Mouse (Mus musculus) kidney, adult 11 months (tissue): ENCODE measurements around the gene Tlr2.

Experiments used
- DNase-seq: peaks from one replicate; pipeline ENCODE4 v3.0.0; 2022

Tlr2 gene

DNA sequence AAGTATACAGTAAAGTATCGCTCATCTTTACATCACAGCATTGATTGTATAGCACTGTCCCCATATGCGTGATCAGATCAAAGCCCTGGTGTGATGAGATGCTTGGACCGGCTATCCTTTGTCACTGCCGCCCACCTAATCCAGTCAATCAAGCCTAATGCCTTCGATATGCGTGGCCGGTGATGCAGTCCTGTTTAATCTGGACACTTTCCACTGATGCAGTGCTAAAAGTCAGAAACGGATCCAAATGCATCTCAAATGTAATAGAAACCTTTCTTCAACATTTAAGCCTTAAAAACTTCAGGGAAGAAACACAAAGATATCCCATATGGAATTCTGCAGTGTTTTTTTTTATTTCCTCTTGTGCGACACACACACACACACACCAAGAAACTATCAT is 13.9 kb downstream of the Tlr2 start:
- DNase-seq: no peak

DNA sequence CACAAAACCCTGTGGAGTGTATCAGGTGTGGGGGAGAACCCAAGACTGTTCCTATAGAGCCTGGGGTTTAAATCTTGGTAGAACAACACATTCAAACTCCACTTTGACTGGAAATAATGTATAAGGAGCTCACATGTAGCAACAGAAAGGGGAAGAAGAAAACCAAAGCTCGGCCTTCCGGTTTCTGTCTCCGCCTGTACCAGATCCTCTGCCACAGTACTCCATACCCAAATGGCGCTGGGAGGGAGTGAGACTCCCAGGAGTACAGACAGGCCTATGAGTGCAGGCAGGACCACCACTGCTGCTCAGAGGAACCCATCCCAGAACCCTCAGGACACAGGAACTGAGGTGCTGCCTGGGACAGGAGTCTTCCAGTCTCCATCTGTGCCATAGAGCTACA is 17.8 kb downstream of the Tlr2 start:
- no peak for DNase-seq

DNA sequence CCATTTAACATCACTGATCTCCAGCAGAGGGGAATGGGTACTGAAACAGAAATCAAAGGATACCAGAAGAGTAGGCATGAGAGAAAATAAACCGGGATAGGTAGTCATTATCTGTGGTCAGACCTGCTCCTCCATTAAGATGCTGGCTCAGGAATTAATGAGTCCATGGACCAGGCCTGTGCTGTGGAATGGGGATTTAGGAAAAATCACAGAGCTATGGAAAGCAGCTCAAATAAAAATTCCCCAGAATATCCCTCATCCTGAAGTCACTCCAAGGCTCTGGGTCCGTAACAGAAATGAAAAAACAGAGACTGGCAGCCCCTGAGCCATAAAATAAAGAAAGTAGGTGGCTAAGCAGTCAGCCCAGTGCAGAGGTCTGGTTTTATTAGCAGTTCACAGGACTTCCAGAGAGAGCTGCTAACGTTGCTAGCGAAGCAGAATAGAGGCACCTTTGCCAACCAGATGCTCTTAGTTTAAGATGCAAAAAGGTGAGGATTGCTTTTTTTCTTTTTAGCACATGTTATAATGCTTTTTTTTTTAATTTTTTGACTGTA is 25.1 kb downstream of the Tlr2 start:
- DNase-seq: no peak

DNA sequence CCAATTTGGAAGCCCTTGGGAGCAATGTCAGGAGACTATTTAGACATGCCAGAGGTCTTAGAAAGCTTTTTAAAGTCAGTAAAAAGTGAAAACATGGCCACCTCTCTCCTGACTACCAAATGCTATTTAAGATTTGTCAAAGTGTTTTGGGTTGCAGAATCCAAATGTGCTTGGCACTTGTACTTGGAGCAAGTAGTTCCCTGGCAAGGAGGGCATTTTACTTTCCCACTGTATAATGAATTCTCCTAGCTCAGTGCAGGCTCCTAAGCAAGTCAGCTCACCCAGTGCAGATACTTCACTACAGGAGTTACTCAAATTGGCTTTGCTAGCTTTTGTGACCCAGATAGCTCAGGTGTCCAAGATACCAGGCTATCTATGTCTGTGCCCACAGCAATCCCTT is 28.7 kb downstream of the Tlr2 start:
- no peak for DNase-seq

DNA sequence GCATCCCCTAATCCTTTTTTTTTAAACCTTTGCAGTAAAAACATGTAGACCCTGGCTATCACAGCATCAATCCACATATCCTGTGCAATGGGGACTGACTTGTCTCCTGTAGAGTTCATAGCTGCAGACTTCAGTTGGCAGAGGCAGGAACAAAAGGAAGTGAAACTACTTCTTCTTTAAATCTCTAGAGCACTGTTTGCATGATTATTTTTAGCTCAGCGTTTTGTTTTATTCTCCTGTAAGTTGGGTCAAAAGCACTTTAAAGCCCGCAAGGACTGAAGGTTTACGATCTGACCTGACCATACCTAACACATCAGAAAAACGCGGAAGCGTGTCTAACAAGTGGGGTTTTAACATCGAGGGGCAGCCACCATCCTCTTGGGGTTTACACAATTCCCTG is 29.6 kb downstream of the Tlr2 start:
- no peak for DNase-seq

DNA sequence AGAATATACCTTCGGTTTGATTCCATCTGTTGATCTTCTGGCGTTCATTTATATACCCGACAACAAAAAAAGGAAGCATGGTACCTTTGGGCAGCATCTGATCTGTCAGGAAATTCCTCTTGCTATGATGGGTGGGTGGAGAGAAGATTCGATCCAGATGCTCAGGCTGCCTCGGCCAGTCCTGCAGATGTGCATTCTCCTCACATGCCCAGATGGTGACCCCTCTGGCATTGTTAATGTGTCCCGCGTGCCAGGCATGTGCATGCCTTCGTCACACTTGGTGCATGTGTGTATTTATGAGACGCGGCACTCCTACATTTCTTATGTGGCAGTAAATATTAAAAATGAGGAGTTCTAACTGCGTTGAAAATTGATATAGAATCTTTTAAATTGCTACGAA is 33.1 kb downstream of the Tlr2 start:
- no peak for DNase-seq

GRCm38 (mm10) chr3:83801649-83802155 is 39.9 kb downstream of the Tlr2 start:
- no peak for DNase-seq

DNA sequence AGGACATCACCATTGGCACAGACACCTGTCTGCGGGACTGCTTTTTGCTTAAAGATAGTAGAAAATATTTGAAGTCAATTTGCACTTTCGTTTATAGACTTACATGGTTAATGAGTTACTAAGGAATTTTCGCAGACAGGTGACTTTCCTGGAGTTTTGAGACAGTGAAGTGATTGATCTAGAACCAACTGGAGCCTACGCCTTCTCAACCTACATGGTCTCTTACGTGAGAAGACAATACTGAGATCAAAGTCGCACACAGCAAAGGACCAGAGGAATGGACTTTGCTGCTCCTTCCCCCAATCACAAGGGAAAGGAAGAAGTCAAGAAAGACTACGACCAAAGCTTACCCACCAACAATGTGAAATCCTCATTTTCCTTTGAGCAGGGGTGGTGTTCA is 42.1 kb downstream of the Tlr2 start:
- DNase-seq: no peak

DNA sequence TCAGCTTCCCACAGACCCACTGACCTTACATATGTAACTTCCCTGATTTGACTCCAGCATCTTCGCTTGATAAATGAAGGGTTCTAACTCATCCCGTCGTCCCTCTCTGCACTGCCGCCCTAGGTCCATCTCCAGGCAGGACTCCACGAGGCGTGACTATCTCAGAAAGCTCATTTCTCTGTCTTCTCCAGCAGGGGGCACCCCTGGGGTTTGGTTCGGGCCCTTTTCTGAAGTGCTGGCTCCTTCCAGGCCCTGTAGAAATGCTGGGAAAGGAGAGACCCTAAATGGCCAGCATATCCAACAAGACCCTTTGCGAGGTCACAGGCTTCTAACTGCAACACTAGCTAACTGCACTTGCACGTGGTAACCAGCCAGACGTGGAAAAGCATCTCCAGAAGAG is 43.7 kb downstream of the Tlr2 start:
- no peak for DNase-seq

DNA sequence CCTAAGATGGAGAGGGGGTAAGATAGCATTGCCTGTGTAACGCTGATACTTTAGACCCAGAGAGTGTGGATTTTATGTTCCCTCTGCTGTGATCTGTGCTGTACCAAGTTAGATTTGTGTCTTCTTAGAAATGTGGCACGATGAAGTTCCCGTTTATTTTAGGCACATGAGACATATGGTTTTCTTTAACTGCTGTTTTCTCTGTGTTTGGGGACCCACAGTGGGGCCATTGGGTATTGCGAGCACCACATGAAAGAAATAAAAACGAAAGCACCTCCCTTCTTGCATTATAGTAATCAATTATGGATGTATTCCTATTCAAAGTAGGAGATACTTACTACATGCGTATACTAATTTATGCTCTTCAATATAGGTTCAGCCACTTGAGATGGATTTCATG is 44.5 kb downstream of the Tlr2 start:
- DNase-seq: no peak

DNA sequence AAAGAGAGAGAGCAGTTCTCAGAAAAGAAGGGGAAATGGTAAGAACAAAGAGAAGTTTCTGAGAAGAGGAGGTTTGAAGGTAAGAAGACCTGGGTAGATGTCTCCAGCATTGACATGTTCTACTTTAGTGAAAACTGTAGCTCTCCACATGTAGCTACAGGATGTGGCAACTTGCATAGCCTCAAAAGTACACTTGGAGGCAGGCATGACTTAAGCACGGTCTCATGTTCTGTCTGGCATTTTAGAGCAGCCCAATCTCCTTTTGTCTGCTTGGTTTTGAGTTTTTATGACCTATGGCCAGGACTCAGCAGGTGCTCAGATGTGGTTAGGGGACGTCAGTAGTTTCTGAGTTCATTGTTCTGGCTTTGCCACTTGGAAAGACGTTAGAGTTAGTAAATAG is 50.1 kb downstream of the Tlr2 start:
- no peak for DNase-seq

GRCm38 (mm10) chr3:83789651-83790451 is 51.7 kb downstream of the Tlr2 start:
- DNase-seq: no peak

- no peak for DNase-seq
Measured at GRCm38 (mm10) chr3:83787776-83788305, 53.7 kb downstream of the Tlr2 start.

DNA sequence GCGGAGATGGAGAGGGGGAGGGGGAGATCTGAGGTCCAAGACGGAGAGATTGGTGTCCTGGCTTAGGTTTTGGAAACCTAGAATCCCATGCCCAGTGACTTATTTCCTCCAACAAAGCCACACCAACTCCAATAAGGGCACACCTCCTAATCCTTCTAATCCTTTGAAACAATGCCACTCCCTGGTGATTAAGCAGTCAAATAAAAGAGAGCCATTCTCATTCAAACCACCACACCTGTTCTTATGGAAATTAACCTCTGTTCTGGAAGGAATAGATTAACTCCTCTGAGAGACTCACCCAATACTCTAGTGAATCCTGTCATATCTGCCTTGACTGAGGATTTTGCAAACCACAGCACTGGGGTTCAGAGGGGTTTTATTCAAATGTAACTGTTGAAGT is 54.5 kb downstream of the Tlr2 start:
- DNase-seq: no peak
